Comparison of ENCODE assay signal across 17 mouse cellular contexts in the genomic region with DNA sequence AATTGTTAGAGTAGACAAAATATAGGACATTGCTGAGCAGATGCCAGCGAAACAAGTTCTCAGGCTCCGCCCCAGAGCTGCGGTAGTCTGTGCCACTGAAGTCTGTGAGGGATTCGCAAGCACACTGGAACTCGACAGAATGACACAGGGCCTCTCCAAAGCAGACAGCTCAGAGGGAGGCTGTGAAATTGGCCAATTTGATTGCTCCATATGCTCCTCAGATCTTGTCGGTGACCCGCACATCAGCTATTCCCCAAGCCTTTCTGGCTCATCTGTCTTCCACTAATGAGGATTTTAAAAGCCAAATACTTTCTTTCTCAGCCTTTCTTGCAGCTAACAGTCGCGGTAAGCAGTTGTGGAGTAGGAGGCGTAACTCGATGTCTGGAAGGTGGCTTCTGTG.
DNase-seq lines count a peak whose midpoint lies in the region; ATAC-seq and TF ChIP-seq lines count a peak whose summit lies in the region.
"Had no signal": no experiment of that assay in that cellular context is flagged by ENCODE, and none has a peak within 500 bp of the region (broad histone marks: within the 10 kb centered on the region; RNA-seq: fewer than 3 reads in every experiment).

No protein-coding gene starts in this region.

- H3K4me1 ChIP-seq in cerebellum, adult 2 months (ENCODE audit: control insufficient read depth, insufficient read depth, low read length), result no peaks in the 10 kb centered on the region
- no peaks in the 10 kb centered on the region for H3K4me1 ChIP-seq in hindbrain, embryonic 11.5 days (replicated peaks; ENCODE audit: control insufficient read depth, insufficient read depth, low read length)
- no peaks in the 10 kb centered on the region for H3K4me1 ChIP-seq in hindbrain, embryonic 10.5 days (replicated peaks)
- H3K4me1 ChIP-seq in midbrain, embryonic 14.5 days (ENCODE audit: control insufficient read depth, insufficient read depth, low read length), result no peaks in the 10 kb centered on the region
- no peaks in the 10 kb centered on the region for H3K4me1 ChIP-seq in midbrain, embryonic 15.5 days
- no peaks in the 10 kb centered on the region for H3K4me1 ChIP-seq in midbrain, postnatal 0 days (ENCODE audit: insufficient read depth, low read length)
- H3K4me1 ChIP-seq: limb, embryonic 15.5 days; lung, embryonic 15.5 days; megakaryocyte, embryonic 14.5 days had no signal

- no peaks in the 10 kb centered on the region for H3K27me3 ChIP-seq in cerebellum, adult 2 months (ENCODE audit: control insufficient read depth, insufficient read depth, low read length)
- H3K27me3 ChIP-seq in hindbrain, embryonic 11.5 days (ENCODE audit: control insufficient read depth, insufficient read depth, low read length), result no peaks in the 10 kb centered on the region
- H3K27me3 ChIP-seq in hindbrain, embryonic 10.5 days (ENCODE audit: insufficient read depth, poor library complexity, severe bottlenecking), result no peaks in the 10 kb centered on the region
- H3K27me3 ChIP-seq in midbrain, embryonic 14.5 days (ENCODE audit: control insufficient read depth, insufficient read depth, low read length), result no peaks in the 10 kb centered on the region
- no peaks in the 10 kb centered on the region for H3K27me3 ChIP-seq in midbrain, embryonic 15.5 days (replicated peaks)
- H3K27me3 ChIP-seq in midbrain, postnatal 0 days (ENCODE audit: insufficient read depth, low read length), result no peaks in the 10 kb centered on the region
- H3K27me3 ChIP-seq: limb, embryonic 15.5 days; lung, embryonic 15.5 days; megakaryocyte, embryonic 14.5 days had no signal

- DNase-seq in cerebellum, postnatal 14 days, result peak; percentile 21 to 45
- DNase-seq in cerebellum, adult 2 months, result no peak
- DNase-seq in hindbrain, embryonic 11.5 days (ENCODE audit: low spot score), result peak; percentile 3
- no peak for DNase-seq in hindbrain, embryonic 10.5 days (ENCODE audit: low spot score)
- peak; percentile 43 for DNase-seq in midbrain, embryonic 14.5 days
- peak; percentile 69 for DNase-seq in midbrain, postnatal 0 days (ENCODE audit: low spot score)
- DNase-seq in heart, adult 8-10 months (ENCODE audit: low spot score), result no peak
- DNase-seq: adrenal gland, postnatal 36 days; heart, adult 18-20 months; kidney, adult 9 months; right cerebral cortex, postnatal 14 days had no signal

- no peaks in the 10 kb centered on the region for H3K36me3 ChIP-seq in hindbrain, embryonic 11.5 days (ENCODE audit: control insufficient read depth, insufficient read depth, low read length)
- no peaks in the 10 kb centered on the region for H3K36me3 ChIP-seq in hindbrain, embryonic 10.5 days
- H3K36me3 ChIP-seq in midbrain, embryonic 14.5 days (ENCODE audit: control insufficient read depth, insufficient read depth, low read length), result no peaks in the 10 kb centered on the region
- no peaks in the 10 kb centered on the region for H3K36me3 ChIP-seq in midbrain, embryonic 15.5 days (replicated peaks)
- H3K36me3 ChIP-seq in midbrain, postnatal 0 days (ENCODE audit: insufficient read depth, low read length), result no peaks in the 10 kb centered on the region
- H3K36me3 ChIP-seq: limb, embryonic 15.5 days; lung, embryonic 15.5 days had no signal

- ATAC-seq in hindbrain, embryonic 11.5 days (ENCODE audit: low FRiP score), result no peak
- ATAC-seq in midbrain, embryonic 14.5 days (ENCODE audit: low FRiP score, low TSS enrichment), result no peak
- no peak for ATAC-seq in midbrain, embryonic 15.5 days (replicated peaks)
- ATAC-seq in midbrain, postnatal 0 days (ENCODE audit: low FRiP score), result no peak
- ATAC-seq: activated CD4-positive, CD25-positive, alpha-beta regulatory T cell, adult 4 months had no signal

- H3K27ac ChIP-seq in cerebellum, adult 2 months (ENCODE audit: insufficient read depth, low read length), result no peak overlapping the region
- no peak overlapping the region for H3K27ac ChIP-seq in hindbrain, embryonic 11.5 days (ENCODE audit: low read depth, low read length)
- no peak overlapping the region for H3K27ac ChIP-seq in hindbrain, embryonic 10.5 days
- no peak overlapping the region for H3K27ac ChIP-seq in midbrain, embryonic 14.5 days (replicated peaks; ENCODE audit: low read depth, low read length)
- H3K27ac ChIP-seq in midbrain, embryonic 15.5 days, result no peak overlapping the region
- H3K27ac ChIP-seq in midbrain, postnatal 0 days (ENCODE audit: low read depth, low read length), result no peak overlapping the region
- H3K27ac ChIP-seq: left cerebral cortex, adult 2 months; limb, embryonic 15.5 days; lung, embryonic 15.5 days had no signal

- WGBS in cerebellum, adult 2 months, result 10% methylated on average over 11 of the region's 11 CpGs
- WGBS in hindbrain, embryonic 11.5 days, result 74% methylated on average over 11 of the region's 11 CpGs
- 87% methylated on average over 11 of the region's 11 CpGs for WGBS in hindbrain, embryonic 10.5 days
- 67% methylated on average over 11 of the region's 11 CpGs for WGBS in midbrain, embryonic 14.5 days
- 60% methylated on average over 11 of the region's 11 CpGs for WGBS in midbrain, embryonic 15.5 days
- WGBS in midbrain, postnatal 0 days, result 56% methylated on average over 11 of the region's 11 CpGs

- H3K9me3 ChIP-seq in hindbrain, embryonic 11.5 days (ENCODE audit: control insufficient read depth, low read length), result no peaks in the 10 kb centered on the region
- H3K9me3 ChIP-seq in hindbrain, embryonic 10.5 days, result no peaks in the 10 kb centered on the region
- H3K9me3 ChIP-seq in midbrain, embryonic 14.5 days (ENCODE audit: control insufficient read depth, low read length), result no peaks in the 10 kb centered on the region
- no peaks in the 10 kb centered on the region for H3K9me3 ChIP-seq in midbrain, embryonic 15.5 days
- no peaks in the 10 kb centered on the region for H3K9me3 ChIP-seq in midbrain, postnatal 0 days (ENCODE audit: low read length)
- H3K9me3 ChIP-seq: limb, embryonic 15.5 days; lung, embryonic 15.5 days had no signal

- no peak for TF ChIP-seq POLR2A in cerebellum, adult 2 months (IDR thresholded peaks at IDR 0.05; ENCODE audit: borderline replicate concordance, insufficient read depth, low read length)

- no peak overlapping the region for H3K4me2 ChIP-seq in hindbrain, embryonic 11.5 days (replicated peaks; ENCODE audit: low read depth, low read length)
- H3K4me2 ChIP-seq in midbrain, embryonic 14.5 days (ENCODE audit: low read length), result no peak overlapping the region
- no peak overlapping the region for H3K4me2 ChIP-seq in midbrain, embryonic 15.5 days
- H3K4me2 ChIP-seq in midbrain, postnatal 0 days (ENCODE audit: low read depth, low read length, poor library complexity, severe bottlenecking), result no peak overlapping the region
- H3K4me2 ChIP-seq: limb, embryonic 15.5 days; lung, embryonic 15.5 days had no signal

- TF ChIP-seq CTCF in cerebellum, adult 2 months (IDR thresholded peaks at IDR 0.05; ENCODE audit: borderline replicate concordance, insufficient read depth, low read depth, low read length), result no peak
- TF ChIP-seq CTCF in midbrain, postnatal 0 days (IDR thresholded peaks at IDR 0.05), result no peak

- H3K4me3 ChIP-seq in cerebellum, adult 2 months (replicated peaks; ENCODE audit: insufficient read depth, low read depth, low read length), result no peak overlapping the region
- no peak overlapping the region for H3K4me3 ChIP-seq in hindbrain, embryonic 11.5 days (ENCODE audit: low read depth, low read length)
- H3K4me3 ChIP-seq in hindbrain, embryonic 10.5 days, result no peak overlapping the region
- no peak overlapping the region for H3K4me3 ChIP-seq in midbrain, embryonic 14.5 days (replicated peaks; ENCODE audit: low read depth, low read length)
- H3K4me3 ChIP-seq in midbrain, embryonic 15.5 days, result no peak overlapping the region
- H3K4me3 ChIP-seq in midbrain, postnatal 0 days (ENCODE audit: low read depth, low read length), result no peak overlapping the region
- H3K4me3 ChIP-seq: left cerebral cortex, adult 2 months; limb, embryonic 15.5 days; lung, embryonic 15.5 days; megakaryocyte, embryonic 14.5 days had no signal

- no peak overlapping the region for H3K9ac ChIP-seq in hindbrain, embryonic 11.5 days (ENCODE audit: low read depth, low read length)
- no peak overlapping the region for H3K9ac ChIP-seq in midbrain, embryonic 14.5 days (replicated peaks; ENCODE audit: low read length)
- no peak overlapping the region for H3K9ac ChIP-seq in midbrain, embryonic 15.5 days
- H3K9ac ChIP-seq in midbrain, postnatal 0 days (replicated peaks; ENCODE audit: low read length, poor library complexity, severe bottlenecking), result no peak overlapping the region
- H3K9ac ChIP-seq: limb, embryonic 15.5 days; lung, embryonic 15.5 days had no signal

Comparison
In these comparisons a context has a peak if more than half of its experiments do, and no peak if none do; other contexts are left out.
1. DNase-seq: peak in cerebellum, postnatal 14 days (2 of 2), hindbrain, embryonic 11.5 days (single experiment), midbrain, embryonic 14.5 days (single experiment) and midbrain, postnatal 0 days (single experiment); none in cerebellum, adult 2 months (0 of 2), hindbrain, embryonic 10.5 days (single experiment) and heart, adult 8-10 months (single experiment).